Mouse (Mus musculus): ENCODE measurements at regions not wholly inside any gene's neighbourhood (a gene's known extent, or its start where the extent isn't known, plus 50 kb on each side); places are given as distances from the start of the nearest gene placed in this dataset.
"Not testable (repeated sequence)": the region's sequence is repeated elsewhere in the genome, so short reads cannot be mapped to it uniquely, and the experiment has no call there.

DNA sequence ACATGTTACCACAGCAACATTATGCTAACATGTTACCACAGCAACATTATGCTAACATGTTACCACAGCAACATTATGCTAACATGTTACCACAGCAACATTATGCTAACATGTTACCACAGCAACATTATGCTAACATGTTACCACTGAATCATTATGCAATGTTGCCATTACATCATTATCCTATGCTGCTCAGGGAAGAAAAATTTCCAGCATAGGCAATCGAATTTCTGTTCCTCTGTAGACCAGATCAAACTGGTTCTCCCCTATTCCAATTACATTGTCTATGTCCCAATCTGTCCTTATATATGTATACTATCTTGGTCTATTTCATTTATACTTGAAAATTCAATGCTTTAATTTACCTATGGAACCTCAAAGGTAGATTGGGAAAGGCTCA, 61.3 kb upstream of the Rmdn2 start:
- not testable (repeated sequence) for DNase-seq

- DNase-seq: no peak
These were observed 57.8 kb upstream of the Rmdn2 start for GRCm38 (mm10) chr17:79553850-79554249.

DNA sequence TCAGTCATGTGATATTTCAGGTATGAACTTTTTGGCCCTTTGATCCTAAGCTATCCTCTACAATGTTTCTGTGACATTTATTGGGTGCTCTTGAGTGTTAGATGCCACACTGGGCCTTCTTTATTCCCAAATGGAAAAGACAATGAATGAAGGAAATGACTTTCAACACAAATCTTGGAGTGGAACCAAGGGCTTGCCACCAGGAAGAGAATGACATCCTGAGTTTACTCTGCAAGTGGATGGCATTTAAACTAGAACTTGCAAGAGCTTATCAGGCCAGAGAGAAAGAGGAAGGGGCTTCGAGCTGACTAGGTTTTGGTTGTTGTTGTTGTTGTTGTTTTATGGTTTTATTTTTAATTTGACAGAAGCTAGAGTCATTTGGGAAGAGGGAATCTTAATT, 56.1 kb upstream of the Rmdn2 start:
- no peak for DNase-seq

All from adrenal gland, postnatal 14 days (tissue).